Mouse (Mus musculus) embryonic facial prominence, embryonic 15.5 days (tissue): ENCODE measurements at regions not wholly inside any gene's neighbourhood (a gene's known extent, or its start where the extent isn't known, plus 50 kb on each side); places are given as distances from the start of the nearest gene placed in this dataset.

Experiments used
- ATAC-seq: fragments of 200-750 bp; cut with Nextera tagmentation; 2 replicates; pipeline ENCODE4 v1.8.0; 2017; ENCODE audit warnings: low read depth, moderate TSS enrichment; ENCODE audit not compliant: insufficient number of reproducible peaks, low FRiP score, low TSS enrichment
- H3K27ac ChIP-seq: fragments of 300-500 bp; sonication (generic); replicated peaks from 2 replicates; pipeline ENCODE4 v1.5.1; 2015; ENCODE audit warnings: mild to moderate bottlenecking, inconsistent platforms
- H3K27me3 ChIP-seq: fragments of 300-500 bp; sonication (generic); 2 replicates; pipeline ENCODE4 v1.6.1; 2015; ENCODE audit warnings: inconsistent platforms
- H3K36me3 ChIP-seq: fragments of 300-500 bp; sonication (generic); 2 replicates; pipeline ENCODE4 v1.6.1; 2015; ENCODE audit warnings: mild to moderate bottlenecking, inconsistent platforms
- H3K4me1 ChIP-seq: fragments of 300-500 bp; sonication (generic); 2 replicates; pipeline ENCODE4 v1.6.1; 2015; ENCODE audit warnings: inconsistent platforms
- H3K4me2 ChIP-seq: fragments of 300-500 bp; sonication (generic); replicated peaks from 2 replicates; pipeline ENCODE4 v1.6.1; 2015; ENCODE audit warnings: mild to moderate bottlenecking, inconsistent platforms
- H3K4me3 ChIP-seq: fragments of 300-500 bp; sonication (generic); replicated peaks from 2 replicates; pipeline ENCODE4 v1.5.1; 2015; ENCODE audit warnings: mild to moderate bottlenecking, inconsistent platforms
- H3K9ac ChIP-seq: fragments of 300-500 bp; sonication (generic); 2 replicates; pipeline ENCODE4 v1.6.1; 2015; ENCODE audit warnings: inconsistent platforms
- H3K9me3 ChIP-seq: fragments of 300-500 bp; sonication (generic); replicated peaks from 2 replicates; pipeline ENCODE4 v1.6.1; 2016; ENCODE audit warnings: inconsistent platforms
- WGBS: fragments of 180-500 bp; shearing (Covaris S2); methylation state at CpG from one replicate; pipeline ENCODE4 v1.1.7; 2015; 5-methylcytosine and 5-hydroxymethylcytosine counted together

- no peak overlapping the region for H3K9ac ChIP-seq
- H3K9me3 ChIP-seq, result no peaks in the 10 kb centered on the region
- H3K27me3 ChIP-seq, result 0 out of 2 replicates have a peak, but pooled peaks cover 7% of the 10 kb centered on the region
- ATAC-seq, result no peak
- H3K4me2 ChIP-seq, result no peak overlapping the region
- H3K4me1 ChIP-seq, result 0 out of 2 replicates have a peak, but pooled peaks cover 12% of the 10 kb centered on the region
- H3K27ac ChIP-seq, result no peak overlapping the region
- H3K36me3 ChIP-seq, result no peaks in the 10 kb centered on the region
- WGBS, result 22% methylated on average over 14 of the region's 14 CpGs
- H3K4me3 ChIP-seq, result no peak overlapping the region
Measured at GRCm38 (mm10) chr6:71050754-71051213, 93.5 kb downstream of the Thnsl2 start.

- peak; percentile 74 for ATAC-seq
- no peaks in the 10 kb centered on the region for H3K36me3 ChIP-seq
- no peak overlapping the region for H3K27ac ChIP-seq
- H3K4me2 ChIP-seq, result no peak overlapping the region
- no peaks in the 10 kb centered on the region for H3K9me3 ChIP-seq
- WGBS, result 37% methylated on average over 6 of the region's 6 CpGs
- peaks cover 7% of the 10 kb centered on the region for H3K4me1 ChIP-seq
- no peaks in the 10 kb centered on the region for H3K27me3 ChIP-seq
- no peak overlapping the region for H3K9ac ChIP-seq
- H3K4me3 ChIP-seq, result no peak overlapping the region
Measured at GRCm38 (mm10) chr6:71057209-71057858, 86.9 kb downstream of the Thnsl2 start.

GRCm38 (mm10) chr6:71060116-71060515, 84.1 kb downstream of the Thnsl2 start:
- peaks cover 7% of the 10 kb centered on the region for H3K4me1 ChIP-seq
- no peak for ATAC-seq
- WGBS, result 49% methylated on average over 7 of the region's 7 CpGs

GRCm38 (mm10) chr6:71062980-71063379, 81.3 kb downstream of the Thnsl2 start:
- WGBS, result 78% methylated on average over 4 of the region's 4 CpGs
- H3K9me3 ChIP-seq, result no peaks in the 10 kb centered on the region

More at GRCm38 (mm10) chr6:71060116-71060515, 84.1 kb downstream of the Thnsl2 start:
- Histone ChIP-seq H3K9me3 (no peaks in the 10 kb centered on the region), H3K27me3 (no peaks in the 10 kb centered on the region), H3K4me3 (no peak overlapping the region), H3K9ac (no peak overlapping the region), H3K36me3 (no peaks in the 10 kb centered on the region), H3K4me2 (no peak overlapping the region), H3K27ac (no peak overlapping the region)

GRCm38 (mm10) chr6:71065428-71065827, 78.8 kb downstream of the Thnsl2 start:
- Histone ChIP-seq H3K27me3 (no peaks in the 10 kb centered on the region), H3K27ac (no peak overlapping the region), H3K4me1 (peaks cover under 1% of the 10 kb centered on the region), H3K36me3 (no peaks in the 10 kb centered on the region), H3K9ac (no peak overlapping the region), H3K4me2 (no peak overlapping the region), H3K9me3 (no peaks in the 10 kb centered on the region), H3K4me3 (no peak overlapping the region)
- 55% methylated on average over 6 of the region's 6 CpGs for WGBS
- no peak for ATAC-seq

More at GRCm38 (mm10) chr6:71062980-71063379, 81.3 kb downstream of the Thnsl2 start:
- Histone ChIP-seq H3K27me3 (no peaks in the 10 kb centered on the region), H3K27ac (no peak overlapping the region), H3K4me2 (no peak overlapping the region), H3K9ac (no peak overlapping the region), H3K4me3 (no peak overlapping the region), H3K36me3 (no peaks in the 10 kb centered on the region), H3K4me1 (peaks cover 7% of the 10 kb centered on the region)
- no peak for ATAC-seq

GRCm38 (mm10) chr6:71069229-71069628, 75.0 kb downstream of the Thnsl2 start:
- Histone ChIP-seq H3K4me2 (no peak overlapping the region), H3K4me3 (no peak overlapping the region), H3K4me1 (no peaks in the 10 kb centered on the region), H3K36me3 (no peaks in the 10 kb centered on the region), H3K9me3 (no peaks in the 10 kb centered on the region), H3K9ac (no peak overlapping the region), H3K27ac (no peak overlapping the region; the same call in 1 of the 2 replicates), H3K27me3 (no peaks in the 10 kb centered on the region)
- ATAC-seq, result no peak
- 17% methylated on average over 4 of the region's 4 CpGs for WGBS

- Histone ChIP-seq H3K36me3 (no peaks in the 10 kb centered on the region), H3K4me3 (no peak overlapping the region), H3K27ac (no peak overlapping the region), H3K4me2 (no peak overlapping the region), H3K27me3 (no peaks in the 10 kb centered on the region), H3K9ac (no peak overlapping the region), H3K4me1 (no peaks in the 10 kb centered on the region), H3K9me3 (no peaks in the 10 kb centered on the region)
- 14% methylated on average over 5 of the region's 5 CpGs for WGBS
- ATAC-seq, result no peak
Measured at GRCm38 (mm10) chr6:71074789-71075191, 69.4 kb downstream of the Thnsl2 start.
